ENCODE assay signal across 16 mouse cellular contexts in genomic region chr16:96767508-96767907, GRCm38 (mm10).
DNase-seq lines count a peak whose midpoint lies in the region; ATAC-seq and TF ChIP-seq lines count a peak whose summit lies in the region.
"Had no signal": no experiment of that assay in that cellular context is flagged by ENCODE, and none has a peak within 500 bp of the region (broad histone marks: within the 10 kb centered on the region; RNA-seq: fewer than 3 reads in every experiment).

No protein-coding gene starts in this region.

- no peak overlapping the region for H3K4me2 ChIP-seq in liver, embryonic 11.5 days
- H3K4me2 ChIP-seq in liver, postnatal 0 days (ENCODE audit: low read depth, low read length) = no peak overlapping the region
- H3K4me2 ChIP-seq in hindbrain, embryonic 14.5 days (replicated peaks) = no peak overlapping the region
- no peak overlapping the region for H3K4me2 ChIP-seq in midbrain, embryonic 14.5 days (ENCODE audit: low read length)

- no peaks in the 10 kb centered on the region for H3K27me3 ChIP-seq in liver, embryonic 11.5 days (replicated peaks; ENCODE audit: control insufficient read depth, insufficient read depth, low read length)
- no peaks in the 10 kb centered on the region for H3K27me3 ChIP-seq in liver, postnatal 0 days (ENCODE audit: insufficient read depth, low read length)
- H3K27me3 ChIP-seq in hindbrain, embryonic 14.5 days (ENCODE audit: control insufficient read depth, insufficient read depth, low read length) = no peaks in the 10 kb centered on the region
- H3K27me3 ChIP-seq in midbrain, embryonic 14.5 days (ENCODE audit: control insufficient read depth, insufficient read depth, low read length) = no peaks in the 10 kb centered on the region

- no peaks in the 10 kb centered on the region for H3K36me3 ChIP-seq in liver, embryonic 11.5 days (ENCODE audit: control insufficient read depth, insufficient read depth, low read length)
- H3K36me3 ChIP-seq in liver, postnatal 0 days (replicated peaks; ENCODE audit: insufficient read depth, low read length) = no peaks in the 10 kb centered on the region
- 0 out of 2 replicates have a peak, but pooled peaks cover 4% of the 10 kb centered on the region for H3K36me3 ChIP-seq in hindbrain, embryonic 14.5 days (replicated peaks; ENCODE audit: control insufficient read depth, insufficient read depth)
- H3K36me3 ChIP-seq in midbrain, embryonic 14.5 days (ENCODE audit: control insufficient read depth, insufficient read depth, low read length) = no peaks in the 10 kb centered on the region
- H3K36me3 ChIP-seq: heart, embryonic 10.5 days had no signal

- no peak overlapping the region for H3K9ac ChIP-seq in liver, embryonic 11.5 days (ENCODE audit: low read depth, low read length)
- H3K9ac ChIP-seq in liver, postnatal 0 days (replicated peaks) = no peak overlapping the region
- peak overlapping the region; percentile 45 for H3K9ac ChIP-seq in hindbrain, embryonic 14.5 days
- H3K9ac ChIP-seq in midbrain, embryonic 14.5 days (replicated peaks; ENCODE audit: low read length) = peak overlapping the region; percentile 27; the same call in 1 of the 2 replicates

- H3K27ac ChIP-seq in liver, embryonic 11.5 days (ENCODE audit: low read depth, low read length) = no peak overlapping the region
- H3K27ac ChIP-seq in liver, postnatal 0 days (ENCODE audit: low read depth) = no peak overlapping the region
- peak overlapping the region; percentile 71 for H3K27ac ChIP-seq in hindbrain, embryonic 14.5 days
- peak overlapping the region; percentile 79 for H3K27ac ChIP-seq in midbrain, embryonic 14.5 days (replicated peaks; ENCODE audit: low read depth, low read length)
- H3K27ac ChIP-seq: gastrocnemius, adult 2 months; heart, embryonic 10.5 days had no signal

- ATAC-seq in liver, embryonic 11.5 days (replicated peaks; ENCODE audit: low FRiP score) = no peak
- ATAC-seq in liver, postnatal 0 days = no peak
- ATAC-seq in hindbrain, embryonic 14.5 days (ENCODE audit: low FRiP score) = no peak
- no peak for ATAC-seq in midbrain, embryonic 14.5 days (ENCODE audit: low FRiP score, low TSS enrichment)

- no peak for TF ChIP-seq EP300 in liver, postnatal 0 days (IDR thresholded peaks at IDR 0.05; ENCODE audit: low read depth)

- no peak overlapping the region for H3K4me3 ChIP-seq in liver, embryonic 11.5 days (ENCODE audit: low read depth, low read length)
- no peak overlapping the region for H3K4me3 ChIP-seq in liver, postnatal 0 days (ENCODE audit: low read depth, low read length)
- H3K4me3 ChIP-seq in hindbrain, embryonic 14.5 days (replicated peaks; ENCODE audit: low read length) = no peak overlapping the region
- no peak overlapping the region for H3K4me3 ChIP-seq in midbrain, embryonic 14.5 days (replicated peaks; ENCODE audit: low read depth, low read length)
- H3K4me3 ChIP-seq: gastrocnemius, adult 2 months; heart, embryonic 10.5 days had no signal

- no peaks in the 10 kb centered on the region for H3K9me3 ChIP-seq in liver, embryonic 11.5 days (ENCODE audit: control insufficient read depth, low read length)
- no peaks in the 10 kb centered on the region for H3K9me3 ChIP-seq in liver, postnatal 0 days (ENCODE audit: low read length)
- no peaks in the 10 kb centered on the region for H3K9me3 ChIP-seq in hindbrain, embryonic 14.5 days (ENCODE audit: control insufficient read depth, low read length)
- no peaks in the 10 kb centered on the region for H3K9me3 ChIP-seq in midbrain, embryonic 14.5 days (ENCODE audit: control insufficient read depth, low read length)
- H3K9me3 ChIP-seq: heart, embryonic 10.5 days had no signal

- 49% methylated on average over 4 of the region's 4 CpGs for WGBS in liver, embryonic 11.5 days
- WGBS in liver, postnatal 0 days (ENCODE audit: insufficient replicate concordance) = 39% methylated on average over 4 of the region's 4 CpGs
- WGBS in hindbrain, embryonic 14.5 days = 19% methylated on average over 4 of the region's 4 CpGs
- WGBS in midbrain, embryonic 14.5 days = 9% methylated on average over 4 of the region's 4 CpGs

- H3K4me1 ChIP-seq in liver, embryonic 11.5 days (replicated peaks; ENCODE audit: control insufficient read depth, insufficient read depth, low read length) = no peaks in the 10 kb centered on the region
- no peaks in the 10 kb centered on the region for H3K4me1 ChIP-seq in liver, postnatal 0 days (ENCODE audit: insufficient read depth)
- peaks cover 14% of the 10 kb centered on the region; the same call in 1 of the 2 replicates for H3K4me1 ChIP-seq in hindbrain, embryonic 14.5 days (replicated peaks; ENCODE audit: control insufficient read depth, insufficient read depth, low read length)
- peaks cover 12% of the 10 kb centered on the region for H3K4me1 ChIP-seq in midbrain, embryonic 14.5 days (ENCODE audit: control insufficient read depth, insufficient read depth, low read length)

- TF ChIP-seq CTCF in liver, postnatal 0 days (IDR thresholded peaks at IDR 0.05; ENCODE audit: low read depth) = no peak

- DNase-seq in liver, embryonic 11.5 days (ENCODE audit: low spot score) = peak; percentile 21
- no peak for DNase-seq in liver, postnatal 0 days
- DNase-seq in hindbrain, embryonic 14.5 days (ENCODE audit: low spot score) = no peak
- DNase-seq in midbrain, embryonic 14.5 days = no peak
- DNase-seq in right cerebral cortex, adult 2 months (ENCODE audit: low spot score in 2 of 2) = no peak
- DNase-seq in urinary bladder, postnatal 10 days (ENCODE audit: low spot score) = no peak
- no peak for DNase-seq in spleen, postnatal 4 days (ENCODE audit: low spot score in 2 of 2)
- DNase-seq: cerebellum, adult 9-11 months; gastrocnemius, adult 2 months; heart, postnatal 10 days; kidney, adult 9 months; liver; lung, adult 2 months; lung, postnatal 4 days; thymus, adult 18-20 months had no signal

Comparison
In these comparisons a context has a peak if more than half of its experiments do, and no peak if none do; other contexts are left out.
1. H3K27ac ChIP-seq: peak in hindbrain, embryonic 14.5 days (single experiment) and midbrain, embryonic 14.5 days (single experiment); none in liver, embryonic 11.5 days (single experiment) and liver, postnatal 0 days (single experiment).
2. H3K9ac ChIP-seq: peak in hindbrain, embryonic 14.5 days (single experiment) and midbrain, embryonic 14.5 days (single experiment); none in liver, embryonic 11.5 days (single experiment) and liver, postnatal 0 days (single experiment).